ENCODE assay signal across 16 mouse cellular contexts in the genomic region with DNA sequence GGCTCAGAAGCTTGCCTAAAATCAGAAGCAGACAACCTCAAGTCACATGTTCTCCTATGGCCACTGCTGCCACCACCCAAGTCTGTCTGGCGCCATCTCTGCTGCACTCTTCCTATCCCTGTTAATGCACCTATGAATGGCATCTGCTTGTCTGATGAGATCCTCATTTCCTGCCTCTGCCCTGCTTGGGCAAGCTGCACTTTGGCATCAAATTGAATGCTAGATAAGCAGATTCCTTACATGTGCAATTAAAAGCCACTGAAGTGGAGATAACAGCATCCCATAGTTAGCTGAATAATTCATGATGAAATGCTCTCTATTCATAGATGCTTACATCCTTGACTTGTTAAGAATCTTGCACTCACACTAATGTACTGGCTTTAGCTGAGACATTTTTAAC.
A peak's percentile ranks its signal among the peaks of the same experiment; 100 is the strongest.
DNase-seq lines count a peak whose midpoint lies in the region; ATAC-seq lines count a peak whose summit lies in the region.
"Had no signal": no experiment of that assay in that cellular context is flagged by ENCODE, and none has a peak within 500 bp of the region (broad histone marks: within the 10 kb centered on the region; RNA-seq: fewer than 3 reads in every experiment).

No protein-coding gene starts in this region.

- peak; percentile 9 for DNase-seq in brain, adult 2 months (ENCODE audit: low read depth, low spot score)
- no peak for DNase-seq in hindbrain, embryonic 14.5 days (ENCODE audit: low spot score)
- no peak for DNase-seq in right cerebral cortex, postnatal 10 days (ENCODE audit: low spot score in 2 of 2)
- DNase-seq in layer of hippocampus, postnatal 14 days (ENCODE audit: low spot score in 2 of 2), result no peak
- DNase-seq: cerebellum, adult 18-20 months; gastrocnemius, postnatal 36 days; kidney, adult 8-10 months; liver; lung, embryonic 14.5 days; right cerebral cortex, postnatal 14 days; thymus, adult 2 months had no signal

- H3K4me3 ChIP-seq in forebrain, embryonic 12.5 days (replicated peaks), result no peak overlapping the region
- H3K4me3 ChIP-seq in hindbrain, embryonic 14.5 days (replicated peaks; ENCODE audit: low read length), result no peak overlapping the region
- H3K4me3 ChIP-seq in neural tube, embryonic 12.5 days, result no peak overlapping the region
- H3K4me3 ChIP-seq in liver, embryonic 12.5 days, result no peak overlapping the region
- H3K4me3 ChIP-seq: heart, embryonic 12.5 days had no signal

- WGBS in forebrain, embryonic 12.5 days, result 73% methylated on average over 1 of the region's 1 CpGs
- 60% methylated on average over 1 of the region's 1 CpGs for WGBS in hindbrain, embryonic 14.5 days
- WGBS in neural tube, embryonic 12.5 days, result 69% methylated on average over 1 of the region's 1 CpGs
- WGBS in liver, embryonic 12.5 days (ENCODE audit: insufficient replicate concordance), result 50% methylated on average over 1 of the region's 1 CpGs

- H3K27ac ChIP-seq in forebrain, embryonic 12.5 days, result peak overlapping the region; percentile 32; the same call in 1 of the 2 replicates
- no peak overlapping the region for H3K27ac ChIP-seq in hindbrain, embryonic 14.5 days
- no peak overlapping the region for H3K27ac ChIP-seq in neural tube, embryonic 12.5 days
- no peak overlapping the region for H3K27ac ChIP-seq in liver, embryonic 12.5 days

- no peak overlapping the region for H3K9ac ChIP-seq in forebrain, embryonic 12.5 days
- no peak overlapping the region for H3K9ac ChIP-seq in hindbrain, embryonic 14.5 days
- no peak overlapping the region for H3K9ac ChIP-seq in neural tube, embryonic 12.5 days
- no peak overlapping the region for H3K9ac ChIP-seq in liver, embryonic 12.5 days
- H3K9ac ChIP-seq: heart, embryonic 12.5 days; lung, embryonic 14.5 days had no signal

- no peak overlapping the region for H3K4me2 ChIP-seq in forebrain, embryonic 12.5 days
- H3K4me2 ChIP-seq in hindbrain, embryonic 14.5 days (replicated peaks), result no peak overlapping the region
- no peak overlapping the region for H3K4me2 ChIP-seq in neural tube, embryonic 12.5 days (replicated peaks)
- no peak overlapping the region for H3K4me2 ChIP-seq in liver, embryonic 12.5 days
- H3K4me2 ChIP-seq: heart, embryonic 12.5 days; lung, embryonic 14.5 days had no signal

- no peaks in the 10 kb centered on the region for H3K27me3 ChIP-seq in forebrain, embryonic 12.5 days
- no peaks in the 10 kb centered on the region for H3K27me3 ChIP-seq in hindbrain, embryonic 14.5 days (ENCODE audit: control insufficient read depth, insufficient read depth, low read length)
- H3K27me3 ChIP-seq in neural tube, embryonic 12.5 days (replicated peaks), result no peaks in the 10 kb centered on the region
- no peaks in the 10 kb centered on the region for H3K27me3 ChIP-seq in liver, embryonic 12.5 days (replicated peaks)
- H3K27me3 ChIP-seq: CH12.LX; heart, embryonic 12.5 days had no signal

- H3K9me3 ChIP-seq in forebrain, embryonic 12.5 days, result no peaks in the 10 kb centered on the region
- no peaks in the 10 kb centered on the region for H3K9me3 ChIP-seq in hindbrain, embryonic 14.5 days (ENCODE audit: control insufficient read depth, low read length)
- no peaks in the 10 kb centered on the region for H3K9me3 ChIP-seq in neural tube, embryonic 12.5 days
- no peaks in the 10 kb centered on the region for H3K9me3 ChIP-seq in liver, embryonic 12.5 days (replicated peaks)
- H3K9me3 ChIP-seq: heart, embryonic 12.5 days had no signal

- H3K36me3 ChIP-seq in forebrain, embryonic 12.5 days (replicated peaks), result no peaks in the 10 kb centered on the region
- no peaks in the 10 kb centered on the region for H3K36me3 ChIP-seq in hindbrain, embryonic 14.5 days (replicated peaks; ENCODE audit: control insufficient read depth, insufficient read depth)
- no peaks in the 10 kb centered on the region for H3K36me3 ChIP-seq in neural tube, embryonic 12.5 days
- no peaks in the 10 kb centered on the region for H3K36me3 ChIP-seq in liver, embryonic 12.5 days
- H3K36me3 ChIP-seq: heart, embryonic 12.5 days had no signal

- H3K4me1 ChIP-seq in forebrain, embryonic 12.5 days, result peaks cover 7% of the 10 kb centered on the region; the same call in 1 of the 2 replicates
- no peaks in the 10 kb centered on the region for H3K4me1 ChIP-seq in hindbrain, embryonic 14.5 days (replicated peaks; ENCODE audit: control insufficient read depth, insufficient read depth, low read length)
- no peaks in the 10 kb centered on the region for H3K4me1 ChIP-seq in neural tube, embryonic 12.5 days
- H3K4me1 ChIP-seq in liver, embryonic 12.5 days, result no peaks in the 10 kb centered on the region
- H3K4me1 ChIP-seq: heart, embryonic 12.5 days had no signal

- peak; percentile 82 for ATAC-seq in forebrain, embryonic 12.5 days (ENCODE audit: low FRiP score)
- ATAC-seq in hindbrain, embryonic 14.5 days (ENCODE audit: low FRiP score), result peak; percentile 64; the same call in 1 of the 2 replicates
- peak; percentile 76; the same call in 1 of the 2 replicates for ATAC-seq in neural tube, embryonic 12.5 days (ENCODE audit: low FRiP score, low read depth)
- ATAC-seq in liver, embryonic 12.5 days, result no peak
